Mouse (Mus musculus): Measurements from ENCODE around the gene Tns1. TPM values are rescaled to one million over a fixed set of nuclear protein-coding genes. Genes with fewer than 3 reads are reported as not detected.

The Tns1 gene
- polyA plus RNA-seq, 1 experiment = 15.1 TPM

DNA sequence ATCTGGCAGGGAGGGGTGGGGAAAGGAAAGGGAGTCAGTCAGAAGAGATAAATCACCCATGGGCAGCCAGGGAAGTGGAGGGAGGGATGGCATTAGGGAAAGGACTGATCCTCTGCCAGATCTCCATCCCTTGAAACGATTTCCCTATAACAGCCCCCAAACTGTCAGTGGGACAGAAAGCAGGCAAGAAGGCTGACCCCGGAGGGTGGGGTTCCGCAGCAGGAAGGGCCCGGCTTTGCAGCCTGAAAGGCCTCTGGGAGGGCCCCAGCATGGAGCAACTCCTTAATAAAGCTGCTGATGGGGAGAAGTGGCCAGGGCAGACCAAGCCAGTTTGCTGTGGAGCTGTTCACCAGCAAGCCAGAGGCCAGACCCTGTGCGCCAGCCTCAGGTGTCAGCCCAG is 151.5 kb downstream of the Tns1 start:
- no peak for DNase-seq (ENCODE audit: low read depth)
- no peak for TF ChIP-seq POLR2A (IDR thresholded peaks at IDR 0.05; ENCODE audit: borderline replicate concordance, extremely low read depth, insufficient read depth, insufficient read length, poor library complexity, severe bottlenecking)

DNA sequence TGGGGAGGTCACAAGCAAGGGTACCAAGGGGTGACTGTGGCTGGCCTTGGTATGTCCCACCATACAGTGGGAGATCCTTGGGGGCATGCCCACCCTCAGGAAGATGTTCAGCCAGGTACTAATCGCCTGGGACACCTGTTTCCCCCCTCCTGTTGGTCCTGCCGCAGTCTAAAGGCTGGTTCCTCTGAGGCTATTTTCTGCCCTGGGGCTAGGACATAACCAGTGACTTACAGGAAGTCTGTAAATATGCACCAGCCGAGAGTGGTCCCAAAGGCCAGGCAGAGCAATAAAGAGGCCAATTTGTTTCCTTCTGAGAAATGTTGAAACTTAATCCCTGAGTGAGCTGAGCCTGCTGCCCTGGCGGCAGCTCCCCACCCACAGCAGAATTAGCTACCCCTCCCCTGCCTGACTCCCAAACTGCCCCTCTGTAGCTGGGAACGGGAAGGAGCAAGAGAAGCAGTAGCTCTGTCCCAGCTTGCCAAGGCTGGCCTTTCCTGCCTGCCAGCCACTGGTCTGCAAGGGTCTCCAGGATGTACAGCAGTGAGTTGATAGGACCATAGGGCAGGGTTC is 154.0 kb downstream of the Tns1 start:
- TF ChIP-seq CTCF (IDR thresholded peaks at IDR 0.05; ENCODE audit: borderline replicate concordance, extremely low read depth, insufficient read depth, insufficient read length) (no peak), POLR2A (IDR thresholded peaks at IDR 0.05; ENCODE audit: borderline replicate concordance, extremely low read depth, insufficient read depth, insufficient read length, poor library complexity, severe bottlenecking) (no peak)
- DNase-seq (ENCODE audit: low read depth) = no peak

DNA sequence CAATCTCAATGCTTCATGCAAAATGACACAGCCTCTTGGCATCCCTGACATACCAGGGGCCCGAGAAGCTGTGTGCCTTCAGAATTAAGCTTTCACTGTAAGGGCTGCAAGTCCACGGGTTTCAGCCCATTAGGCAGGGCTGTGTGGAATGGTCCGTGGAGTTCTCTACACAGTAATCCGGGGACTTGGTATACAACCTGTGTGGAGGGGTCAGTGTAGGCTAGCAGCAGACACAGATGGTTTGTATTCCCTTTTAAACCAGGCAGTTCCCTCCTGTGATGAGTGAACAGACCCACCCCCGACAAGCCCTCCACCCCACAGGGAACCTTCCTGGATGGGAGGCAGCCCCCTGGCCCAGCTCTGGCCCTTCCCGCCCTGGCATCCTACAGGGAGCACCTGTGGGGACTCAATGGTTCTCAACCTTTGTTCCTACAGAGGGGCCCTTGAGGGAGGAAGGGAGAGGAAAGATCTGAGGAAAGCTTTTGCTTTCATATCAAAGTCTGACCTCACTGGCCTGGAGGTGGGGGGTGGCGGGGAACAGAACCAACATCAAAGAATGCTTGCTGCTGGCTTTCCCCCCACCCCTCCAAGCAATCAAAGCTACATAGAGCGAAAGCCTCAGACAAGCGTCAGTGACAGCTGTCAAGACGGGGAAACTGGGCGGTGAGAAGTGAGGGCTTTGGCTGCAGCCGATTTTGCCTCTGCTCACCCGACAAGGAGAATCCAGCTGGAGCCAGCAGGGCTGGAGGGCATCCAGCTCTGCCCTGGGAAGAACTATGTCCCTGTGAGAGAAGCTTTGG is 155.3 kb downstream of the Tns1 start:
- DNase-seq (ENCODE audit: low read depth) = peak; percentile 61

DNA sequence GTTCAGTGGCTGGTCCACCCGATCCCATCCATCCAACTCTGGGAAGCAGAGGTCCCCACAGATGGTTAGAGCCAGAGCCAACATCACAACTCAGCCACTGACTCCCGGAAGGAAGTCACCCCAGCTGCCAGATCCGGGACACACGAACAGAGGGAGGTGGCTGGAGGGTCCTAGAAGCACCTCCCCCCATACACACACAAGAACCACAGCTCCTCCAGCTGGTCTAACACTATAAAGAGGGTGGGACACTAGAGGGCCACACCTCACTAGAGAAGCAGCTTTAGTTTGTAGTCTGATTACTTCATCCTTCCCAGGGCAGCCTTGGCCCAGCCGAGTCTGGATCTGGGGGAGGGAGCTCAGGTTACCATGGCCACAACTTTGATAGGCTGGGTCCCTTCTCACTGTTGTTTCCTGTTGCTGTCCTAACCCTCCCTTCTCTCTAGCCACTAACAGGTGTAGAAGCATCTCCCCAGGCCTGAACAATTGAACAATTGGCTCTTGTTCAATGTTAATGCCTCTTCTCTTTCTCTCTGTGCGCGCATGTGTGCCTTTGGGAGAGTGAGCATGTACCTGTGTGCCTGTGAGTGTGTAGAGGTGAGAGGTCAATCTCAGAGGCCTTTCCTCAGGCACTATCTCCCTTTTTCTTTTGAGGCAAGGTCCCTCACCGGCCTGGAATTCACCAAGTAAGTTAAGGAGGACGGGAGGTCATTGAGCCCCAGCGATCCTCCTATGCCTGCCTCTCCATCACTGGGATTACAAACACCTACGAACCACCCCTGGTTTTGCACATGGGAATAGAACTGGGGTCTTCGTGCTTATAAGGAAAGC is 157.6 kb downstream of the Tns1 start:
- TF ChIP-seq CTCF (IDR thresholded peaks at IDR 0.05; ENCODE audit: borderline replicate concordance, extremely low read depth, insufficient read depth, insufficient read length) (no peak), POLR2A (IDR thresholded peaks at IDR 0.05; ENCODE audit: borderline replicate concordance, extremely low read depth, insufficient read depth, insufficient read length, poor library complexity, severe bottlenecking) (no peak)
- DNase-seq (ENCODE audit: low read depth) = no peak

More for the DNA sequence above, 155.3 kb downstream of the Tns1 start:
- no peak for TF ChIP-seq CTCF (IDR thresholded peaks at IDR 0.05; ENCODE audit: borderline replicate concordance, extremely low read depth, insufficient read depth, insufficient read length)
- no peak for TF ChIP-seq POLR2A (IDR thresholded peaks at IDR 0.05; ENCODE audit: borderline replicate concordance, extremely low read depth, insufficient read depth, insufficient read length, poor library complexity, severe bottlenecking)

DNA sequence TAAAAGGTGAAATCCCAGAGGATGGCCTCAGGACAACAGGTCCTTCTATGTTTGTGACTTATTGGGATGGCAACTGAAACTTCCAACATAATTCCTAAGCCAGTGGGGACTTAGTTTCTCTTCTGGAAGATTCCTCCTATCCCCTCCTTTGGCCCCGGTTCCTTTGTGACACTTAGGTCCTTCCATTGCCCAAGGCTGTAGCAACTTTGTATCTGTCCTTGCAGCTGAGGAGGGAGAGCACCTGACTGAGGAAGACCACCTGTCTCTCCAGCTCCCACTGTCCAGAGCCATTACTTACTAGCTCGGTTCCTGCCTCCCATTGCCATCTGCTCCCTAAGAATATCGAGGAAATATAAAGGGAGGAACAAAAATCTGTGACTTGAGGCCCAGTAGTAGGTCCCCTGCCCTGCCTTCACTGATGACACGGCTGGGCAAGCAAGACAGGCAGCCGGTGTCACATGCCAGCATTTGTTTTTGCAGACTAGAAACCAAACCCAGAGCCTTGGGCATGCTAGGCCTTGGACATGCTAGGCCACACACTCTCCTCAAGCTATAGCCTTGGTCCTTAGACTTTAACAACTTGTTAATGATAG is 160.0 kb downstream of the Tns1 start:
- TF ChIP-seq POLR2A (IDR thresholded peaks at IDR 0.05; ENCODE audit: borderline replicate concordance, extremely low read depth, insufficient read depth, insufficient read length, poor library complexity, severe bottlenecking) (no peak), CTCF (IDR thresholded peaks at IDR 0.05; ENCODE audit: borderline replicate concordance, extremely low read depth, insufficient read depth, insufficient read length) (no peak)
- DNase-seq (ENCODE audit: low read depth) = no peak

DNA sequence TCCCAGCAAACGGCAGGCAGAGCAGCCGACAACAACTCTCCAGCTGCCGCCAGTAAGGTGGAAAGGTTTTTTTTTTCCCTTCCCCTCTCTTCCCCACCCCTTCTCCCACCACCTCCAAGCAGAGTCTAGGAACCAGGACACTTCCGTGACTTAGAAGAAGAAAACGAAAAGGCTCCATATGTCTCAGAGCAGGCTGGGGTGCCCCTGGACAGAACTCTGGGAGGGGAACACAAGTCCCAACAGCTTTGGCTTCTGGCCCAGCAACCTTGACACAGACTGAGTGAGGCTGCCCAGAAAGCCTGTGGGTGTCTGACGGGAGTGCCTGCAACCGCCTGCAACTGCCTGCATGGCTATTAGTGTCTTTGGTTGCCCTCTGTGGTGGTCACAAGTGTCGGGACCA is 160.6 kb downstream of the Tns1 start:
- no peak for TF ChIP-seq CTCF (IDR thresholded peaks at IDR 0.05; ENCODE audit: borderline replicate concordance, extremely low read depth, insufficient read depth, insufficient read length)
- no peak for TF ChIP-seq POLR2A (IDR thresholded peaks at IDR 0.05; ENCODE audit: borderline replicate concordance, extremely low read depth, insufficient read depth, insufficient read length, poor library complexity, severe bottlenecking)
- DNase-seq (ENCODE audit: low read depth) = peak; percentile 72

DNA sequence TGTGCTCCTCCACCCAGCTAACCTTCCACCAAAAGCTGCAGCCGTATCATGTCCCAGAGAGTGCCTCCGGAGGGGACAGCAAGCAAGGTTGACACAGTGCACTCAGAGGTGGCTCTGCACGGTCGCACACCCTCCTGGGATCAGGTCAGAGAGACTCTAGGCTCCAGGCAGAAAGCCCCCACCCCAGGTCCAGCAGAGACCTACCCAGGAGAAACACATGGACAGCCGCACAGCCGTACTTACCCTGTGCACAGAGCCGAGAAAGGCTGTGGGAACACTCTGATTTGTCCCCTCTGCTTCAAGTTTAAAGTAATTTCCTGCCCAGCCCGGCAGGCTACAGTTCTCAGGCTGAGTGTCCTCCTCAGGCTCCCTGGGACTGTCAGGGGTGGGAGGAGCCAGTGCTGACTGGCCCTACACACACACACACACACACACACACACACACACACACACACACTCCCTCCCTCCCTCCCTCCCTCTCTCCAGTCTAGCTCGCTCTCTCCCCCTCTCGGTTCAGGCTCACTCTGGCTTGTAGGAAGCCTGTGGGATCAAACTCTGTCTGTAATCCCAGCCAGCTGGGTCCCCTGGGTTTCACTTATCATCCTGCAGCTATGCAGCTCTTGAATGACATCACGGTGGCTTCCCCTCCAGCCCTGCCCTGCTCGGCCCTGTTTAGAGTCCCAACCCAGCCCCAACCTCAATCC is 161.4 kb downstream of the Tns1 start:
- TF ChIP-seq POLR2A (IDR thresholded peaks at IDR 0.05; ENCODE audit: borderline replicate concordance, extremely low read depth, insufficient read depth, insufficient read length, poor library complexity, severe bottlenecking) (no peak), CTCF (IDR thresholded peaks at IDR 0.05; ENCODE audit: borderline replicate concordance, extremely low read depth, insufficient read depth, insufficient read length) (peak; percentile 1; the same call in 1 of the 2 replicates)
- peak; percentile 85 for DNase-seq (ENCODE audit: low read depth)

DNA sequence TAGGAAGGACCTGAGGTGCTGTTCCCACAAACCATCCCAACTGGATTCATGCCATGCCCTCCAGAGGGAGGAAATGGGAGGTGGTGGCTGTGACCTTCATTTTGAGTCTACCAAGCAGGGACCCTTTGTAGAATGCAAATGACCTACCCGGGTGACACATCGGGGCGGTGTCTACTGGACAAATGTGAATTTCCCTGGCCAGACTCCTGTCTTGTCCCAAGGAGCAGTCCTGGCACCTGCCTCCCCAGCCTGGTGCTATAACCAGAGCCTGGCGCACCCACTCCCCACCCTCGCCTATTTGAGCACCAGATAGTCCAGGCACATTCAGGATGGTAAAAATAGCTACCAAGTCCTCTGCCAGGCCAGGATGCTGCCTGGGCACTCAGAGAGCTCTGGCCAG is 162.2 kb downstream of the Tns1 start:
- TF ChIP-seq CTCF (IDR thresholded peaks at IDR 0.05; ENCODE audit: borderline replicate concordance, extremely low read depth, insufficient read depth, insufficient read length) (no peak), POLR2A (IDR thresholded peaks at IDR 0.05; ENCODE audit: borderline replicate concordance, extremely low read depth, insufficient read depth, insufficient read length, poor library complexity, severe bottlenecking) (no peak)

DNA sequence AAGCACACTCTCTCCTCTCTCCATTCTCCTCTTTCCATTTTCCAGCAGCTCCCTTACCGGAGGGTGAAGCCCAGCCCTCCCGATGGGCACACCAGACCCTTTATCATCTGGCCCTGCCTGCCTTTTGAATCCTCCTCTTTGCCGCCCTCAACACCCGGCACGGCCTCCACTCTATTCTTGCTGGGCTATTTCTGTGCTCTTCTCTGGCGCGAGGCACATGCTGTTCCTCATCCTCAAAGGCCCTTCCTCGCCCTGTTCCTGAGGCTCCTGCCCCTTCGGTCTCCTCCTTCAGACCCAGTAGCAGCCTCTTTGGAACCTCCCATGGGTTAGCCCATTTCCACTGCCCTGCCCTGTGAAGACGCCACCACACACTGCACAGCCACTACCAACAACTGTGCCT is 164.5 kb downstream of the Tns1 start:
- no peak for TF ChIP-seq CTCF (IDR thresholded peaks at IDR 0.05; ENCODE audit: borderline replicate concordance, extremely low read depth, insufficient read depth, insufficient read length)
- no peak for TF ChIP-seq POLR2A (IDR thresholded peaks at IDR 0.05; ENCODE audit: borderline replicate concordance, extremely low read depth, insufficient read depth, insufficient read length, poor library complexity, severe bottlenecking)
- DNase-seq (ENCODE audit: low read depth) = no peak

More for the DNA sequence above, 162.2 kb downstream of the Tns1 start:
- DNase-seq (ENCODE audit: low read depth) = no peak

DNA sequence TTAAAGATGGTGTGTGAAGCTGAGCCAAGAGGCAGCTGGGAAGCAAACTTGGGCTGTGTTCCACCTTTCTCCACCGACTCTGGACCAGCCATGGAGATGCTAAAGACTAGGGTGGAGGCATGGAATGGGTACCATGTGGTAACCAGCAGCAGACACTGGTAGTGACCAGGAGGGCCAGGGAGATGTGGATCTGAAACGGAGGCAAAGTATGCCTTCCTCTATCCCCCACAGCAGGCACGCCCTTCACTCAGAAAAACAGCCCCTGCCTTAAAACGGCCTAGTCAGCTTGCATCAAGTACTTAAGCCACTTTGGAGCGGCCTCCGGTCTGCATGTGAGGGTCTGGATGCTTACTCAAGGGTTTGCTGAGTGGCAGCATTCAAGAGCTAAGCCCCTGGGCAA is 164.9 kb downstream of the Tns1 start:
- DNase-seq (ENCODE audit: low read depth) = no peak
- TF ChIP-seq CTCF (IDR thresholded peaks at IDR 0.05; ENCODE audit: borderline replicate concordance, extremely low read depth, insufficient read depth, insufficient read length) (no peak), POLR2A (IDR thresholded peaks at IDR 0.05; ENCODE audit: borderline replicate concordance, extremely low read depth, insufficient read depth, insufficient read length, poor library complexity, severe bottlenecking) (no peak)
